Mouse (Mus musculus) G1E (cell line): ENCODE measurements at regions not wholly inside any gene's neighbourhood (a gene's known extent, or its start where the extent isn't known, plus 50 kb on each side); places are given as distances from the start of the nearest gene placed in this dataset.

Experiments used
- CTCF ChIP-seq: IDR thresholded peaks from 2 replicates; pipeline ENCODE4 v1.5.1; 2012; ENCODE audit warnings: low read depth, low read length, inconsistent platforms, mixed read lengths
- GATA1 ChIP-seq: IDR thresholded peaks from 2 replicates; pipeline ENCODE4 v1.6.1; 2012; ENCODE audit warnings: borderline replicate concordance, low read length, inconsistent platforms, mixed read lengths
- GATA2 ChIP-seq: IDR thresholded peaks from 2 replicates; pipeline ENCODE4 v1.6.1; 2012; ENCODE audit warnings: low read depth, low read length, inconsistent platforms, borderline replicate concordance
- POLR2AphosphoS5 ChIP-seq: IDR thresholded peaks from 2 replicates; pipeline ENCODE4 v1.6.1; 2012; ENCODE audit warnings: low read depth, low read length, inconsistent platforms; ENCODE audit not compliant: insufficient replicate concordance
- TAL1 ChIP-seq: conservative IDR thresholded peaks from 2 replicates; pipeline ENCODE4 v1.6.1; 2012; ENCODE audit warnings: low read depth, low read length, inconsistent platforms, mixed read lengths

GRCm38 (mm10) chr6:133959902-133960634 is 75.4 kb upstream of the Etv6 start:
- TF ChIP-seq CTCF (no peak), GATA1 (no peak), TAL1 (no peak), POLR2AphosphoS5 (no peak), GATA2 (no peak)
